Mouse (Mus musculus) limb, embryonic 13.5 days (tissue): ENCODE data around the gene Tlx1. TPM values are rescaled to one million over a fixed set of nuclear protein-coding genes. Genes with fewer than 3 reads are reported as not detected.

ENCODE experiments used
- ATAC-seq: fragments of 200-750 bp; cut with Nextera tagmentation; 2 replicates; pipeline ENCODE4 v1.8.0; 2017; ENCODE audit warnings: low read depth, moderate number of reproducible peaks, moderate TSS enrichment; ENCODE audit not compliant: low FRiP score
- H3K27ac ChIP-seq: fragments of 300-500 bp; sonication (generic); 2 replicates; pipeline ENCODE4 v1.5.1; 2015; ENCODE audit warnings: inconsistent platforms, mild to moderate bottlenecking, moderate library complexity
- H3K27me3 ChIP-seq: fragments of 300-500 bp; sonication (generic); 2 replicates; pipeline ENCODE4 v1.6.1; 2015; ENCODE audit warnings: mild to moderate bottlenecking, inconsistent platforms
- H3K36me3 ChIP-seq: fragments of 300-500 bp; sonication (generic); 2 replicates; pipeline ENCODE4 v1.6.1; 2015; ENCODE audit warnings: inconsistent platforms, mild to moderate bottlenecking, moderate library complexity
- H3K4me1 ChIP-seq: fragments of 300-500 bp; sonication (generic); 2 replicates; pipeline ENCODE4 v1.6.1; 2015; ENCODE audit warnings: inconsistent platforms
- H3K4me2 ChIP-seq: fragments of 300-500 bp; sonication (generic); replicated peaks from 2 replicates; pipeline ENCODE4 v1.6.1; 2015; ENCODE audit warnings: inconsistent platforms, mild to moderate bottlenecking, moderate library complexity
- H3K4me3 ChIP-seq: fragments of 300-500 bp; sonication (generic); 2 replicates; pipeline ENCODE4 v1.5.1; 2015; ENCODE audit warnings: moderate library complexity, mild to moderate bottlenecking, inconsistent platforms
- H3K9ac ChIP-seq: fragments of 300-500 bp; sonication (generic); 2 replicates; pipeline ENCODE4 v1.6.1; 2015; ENCODE audit warnings: mild to moderate bottlenecking, inconsistent platforms
- H3K9me3 ChIP-seq: fragments of 300-500 bp; sonication (generic); 2 replicates; pipeline ENCODE4 v1.6.1; 2016; ENCODE audit warnings: inconsistent platforms
- WGBS: fragments of 180-500 bp; shearing (Covaris S2); methylation state at CpG from one replicate; pipeline ENCODE4 v1.1.7; 2015; 5-methylcytosine and 5-hydroxymethylcytosine counted together
- polyA plus RNA-seq: library from polyadenylated mRNA; unstranded; fragments of >200 nt; fragmentation: Nextera tagmentation; extraction: Ambion mirVana; gene quantifications from 2 replicates; pipeline ENCODE4 v1.2.1, GENCODE M21; 2015

The Tlx1 gene
- polyA plus RNA-seq, 1 experiment from 2014 or later = 0.38 TPM

- H3K36me3 ChIP-seq = no peaks in the 10 kb centered on the region
- no peak overlapping the region for H3K4me2 ChIP-seq
- no peak for ATAC-seq
- H3K4me3 ChIP-seq = no peak overlapping the region
- no peaks in the 10 kb centered on the region for H3K27me3 ChIP-seq
- H3K9ac ChIP-seq = no peak overlapping the region
- H3K27ac ChIP-seq = no peak overlapping the region
- peaks cover 11% of the 10 kb centered on the region for H3K9me3 ChIP-seq
- 88% methylated on average over 8 of the region's 8 CpGs for WGBS
- no peaks in the 10 kb centered on the region for H3K4me1 ChIP-seq
These were observed 46.5 kb downstream of the Tlx1 start for GRCm38 (mm10) chr19:45196967-45197366.

DNA sequence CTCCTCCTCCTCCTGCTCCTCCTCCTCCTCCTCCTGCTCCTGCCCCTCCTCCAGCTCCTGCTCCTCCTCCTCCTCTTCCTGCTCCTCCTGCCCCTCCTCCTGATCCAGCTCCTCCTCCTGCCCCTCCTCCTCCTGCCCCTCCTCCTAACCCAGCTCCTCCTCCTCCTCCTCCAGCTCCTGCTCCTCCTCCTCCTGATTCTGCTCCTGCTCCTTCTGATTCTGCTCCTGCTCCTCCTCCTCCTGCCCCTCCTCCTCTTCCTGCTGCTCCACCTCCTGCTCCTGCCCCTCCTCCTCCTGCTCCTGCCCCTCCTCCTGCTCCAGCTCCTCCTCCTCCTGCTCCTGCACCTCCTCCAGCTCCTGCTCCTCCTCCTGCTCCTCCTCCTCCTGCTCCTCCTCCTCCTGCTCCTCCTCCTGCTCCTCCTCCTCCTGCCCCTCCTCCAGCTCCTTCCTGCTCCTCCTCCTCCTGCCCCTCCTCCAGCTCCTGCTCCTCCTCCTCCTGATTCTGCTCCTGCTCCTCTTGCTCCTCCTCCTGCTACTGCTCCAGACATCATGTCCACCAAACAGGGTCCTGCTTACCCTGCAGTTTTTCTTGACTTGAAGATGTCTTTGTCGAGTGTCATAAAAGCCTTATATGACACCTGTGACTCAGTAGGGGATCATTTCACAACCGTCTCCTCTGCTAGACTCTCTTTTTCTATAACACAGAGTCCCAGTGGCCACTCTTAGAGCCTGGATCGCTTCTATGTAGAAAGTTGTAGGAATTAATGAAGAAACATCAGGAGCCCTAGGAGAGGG, 55.0 kb downstream of the Tlx1 start:
- 64% methylated on average over 3 of the region's 3 CpGs for WGBS

More for the DNA sequence above, 55.0 kb downstream of the Tlx1 start:
- H3K27me3 ChIP-seq = peaks cover 32% of the 10 kb centered on the region
- no peak overlapping the region for H3K4me3 ChIP-seq
- no peak overlapping the region for H3K9ac ChIP-seq
- H3K4me2 ChIP-seq = no peak overlapping the region
- no peaks in the 10 kb centered on the region for H3K9me3 ChIP-seq
- ATAC-seq = no peak
- peaks cover 10% of the 10 kb centered on the region for H3K4me1 ChIP-seq
- no peak overlapping the region for H3K27ac ChIP-seq
- H3K36me3 ChIP-seq = no peaks in the 10 kb centered on the region

Other genes with a start within 250 kb of the Tlx1 start
- 37.8 and 41.5 TPM in 2 replicates for gene Slf2, start 219.5 kb upstream of the Tlx1 start, polyA plus RNA-seq
- gene Sema4g, start 161.6 kb upstream of the Tlx1 start, polyA plus RNA-seq = 6.9 and 7.4 TPM in 2 replicates
- 22.7 and 24.1 TPM in 2 replicates for gene Twnk, start 145.0 kb upstream of the Tlx1 start, polyA plus RNA-seq
- gene Mrpl43, start 144.2 kb upstream of the Tlx1 start, polyA plus RNA-seq = 69.2 and 76.3 TPM in 2 replicates
- gene Lzts2, start 136.3 kb upstream of the Tlx1 start, polyA plus RNA-seq = 68.8 and 68.9 TPM in 2 replicates
- 0.41 and 0.56 TPM in 2 replicates for gene Pdzd7, start 105.0 kb upstream of the Tlx1 start, polyA plus RNA-seq
- 26.0 and 26.5 TPM in 2 replicates for gene Sfxn3, start 103.2 kb upstream of the Tlx1 start, polyA plus RNA-seq
- 18.6 and 20.4 TPM in 2 replicates for gene Kazald1, start 75.4 kb upstream of the Tlx1 start, polyA plus RNA-seq
- gene Lbx1, start 85.1 kb downstream of the Tlx1 start, polyA plus RNA-seq = 1.4 and 1.5 TPM in 2 replicates
- gene Btrc, start 213.1 kb downstream of the Tlx1 start, polyA plus RNA-seq = 55.0 and 55.3 TPM in 2 replicates